Mouse (Mus musculus) midbrain, embryonic 11.5 days (tissue): ENCODE data around the gene Eed. TPM values are rescaled to one million over a fixed set of nuclear protein-coding genes. Genes with fewer than 3 reads are reported as not detected.

ENCODE experiments used
- ATAC-seq: fragments of 200-750 bp; cut with Nextera tagmentation; 2 replicates; pipeline ENCODE4 v1.8.0; 2017; ENCODE audit warnings: moderate TSS enrichment, moderate library complexity; ENCODE audit not compliant: low FRiP score
- DNase-seq: peaks from one replicate; pipeline ENCODE4 v3.0.0; 2015; ENCODE audit warnings: low spot score; ENCODE audit errors: missing footprints
- H3K27ac ChIP-seq: fragments of 300-500 bp; sonication (generic); 2 replicates; pipeline ENCODE4 v1.5.1; 2014; ENCODE audit warnings: low read depth, low read length
- H3K27me3 ChIP-seq: fragments of 300-500 bp; sonication (generic); 2 replicates; pipeline ENCODE4 v1.6.1; 2014; ENCODE audit warnings: mild to moderate bottlenecking, low read length, moderate library complexity, mixed read lengths; ENCODE audit not compliant: control insufficient read depth, insufficient read depth
- H3K36me3 ChIP-seq: fragments of 300-500 bp; sonication (generic); 2 replicates; pipeline ENCODE4 v1.6.1; 2014; ENCODE audit warnings: mild to moderate bottlenecking, low read length, moderate library complexity, mixed read lengths; ENCODE audit not compliant: control insufficient read depth, insufficient read depth
- H3K4me1 ChIP-seq: fragments of 300-500 bp; sonication (generic); 2 replicates; pipeline ENCODE4 v1.6.1; 2014; ENCODE audit warnings: low read length; ENCODE audit not compliant: control insufficient read depth, insufficient read depth
- H3K4me2 ChIP-seq: fragments of 300-500 bp; sonication (generic); 2 replicates; pipeline ENCODE4 v1.6.1; 2014; ENCODE audit warnings: mild to moderate bottlenecking, moderate library complexity
- H3K4me3 ChIP-seq: fragments of 300-500 bp; sonication (generic); 2 replicates; pipeline ENCODE4 v1.5.1; 2014; ENCODE audit warnings: low read depth, low read length
- H3K9ac ChIP-seq: fragments of 300-500 bp; sonication (generic); 2 replicates; pipeline ENCODE4 v1.6.1; 2014; ENCODE audit warnings: low read length
- H3K9me3 ChIP-seq: fragments of 300-500 bp; sonication (generic); 2 replicates; pipeline ENCODE4 v1.6.1; 2016; ENCODE audit warnings: low read length; ENCODE audit not compliant: control insufficient read depth
- WGBS: fragments of 180-500 bp; shearing (Covaris S2); extraction: QIAGEN DNeasy Blood & Tissue Kit; methylation state at CpG from one replicate; pipeline ENCODE4 v1.1.7; 2014; 5-methylcytosine and 5-hydroxymethylcytosine counted together
- polyA plus RNA-seq: library from polyadenylated mRNA; unstranded; fragments of >200 nt; fragmentation: Nextera tagmentation; extraction: Ambion mirVana; gene quantifications from 2 replicates; pipeline ENCODE4 v1.2.1, GENCODE M21; 2014

Gene Eed
- polyA plus RNA-seq: 82.8 and 85.7 TPM in 2 replicates

DNA sequence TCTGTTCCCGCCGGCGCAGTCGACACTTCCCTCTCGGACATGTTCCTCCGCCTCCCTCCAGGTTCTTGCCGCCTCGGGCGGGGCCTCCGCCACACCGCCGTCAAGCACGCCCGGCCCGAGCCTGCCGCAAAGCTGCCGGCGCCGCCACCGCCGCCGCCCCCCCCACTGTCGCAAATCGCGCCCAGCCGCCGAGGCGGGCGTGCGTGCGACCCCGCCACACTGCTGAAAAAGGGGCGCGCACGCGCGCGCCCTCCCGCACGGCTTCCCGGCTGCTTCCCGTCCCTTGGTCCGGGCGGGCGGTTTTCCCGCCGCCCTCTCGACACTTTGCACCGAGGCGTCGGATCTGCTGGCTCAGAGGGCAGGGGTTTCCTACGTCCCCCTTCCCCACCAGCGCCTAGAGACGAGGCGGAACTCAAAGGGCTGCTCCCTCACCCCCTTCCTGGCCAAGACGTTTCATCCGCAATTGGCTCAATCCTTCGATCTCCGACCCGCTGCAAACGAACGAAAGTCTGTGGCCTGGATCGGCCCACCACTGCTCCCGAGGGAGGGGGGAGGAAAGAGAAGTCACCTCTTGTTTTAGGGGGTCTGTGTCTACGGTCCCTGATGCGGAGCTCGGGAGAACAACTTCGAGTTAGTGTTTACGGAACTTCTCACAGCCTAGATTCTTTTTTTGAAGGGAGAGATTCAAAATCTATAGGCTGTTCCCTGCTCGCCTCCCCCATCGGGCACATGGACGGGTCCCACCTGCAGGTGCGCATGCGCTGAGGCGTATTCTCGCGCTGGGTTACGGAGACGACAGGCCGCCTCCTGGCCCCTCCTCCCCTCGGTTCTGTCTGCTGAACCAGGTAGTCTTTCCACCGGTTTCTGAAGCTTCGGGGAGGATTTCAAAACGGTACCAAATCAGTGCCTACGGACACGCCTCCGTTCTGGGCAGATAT lies at the start of gene Eed:
Gene Eed, minus strand, starts transcription at position 499 of the 938 bp plus-strand sequence.
- under 1% methylated on average over 83 of the region's 87 CpGs for WGBS
- H3K36me3 ChIP-seq: peaks cover 4% of the 10 kb centered on the region; the same call in 1 of the 2 replicates

DNA sequence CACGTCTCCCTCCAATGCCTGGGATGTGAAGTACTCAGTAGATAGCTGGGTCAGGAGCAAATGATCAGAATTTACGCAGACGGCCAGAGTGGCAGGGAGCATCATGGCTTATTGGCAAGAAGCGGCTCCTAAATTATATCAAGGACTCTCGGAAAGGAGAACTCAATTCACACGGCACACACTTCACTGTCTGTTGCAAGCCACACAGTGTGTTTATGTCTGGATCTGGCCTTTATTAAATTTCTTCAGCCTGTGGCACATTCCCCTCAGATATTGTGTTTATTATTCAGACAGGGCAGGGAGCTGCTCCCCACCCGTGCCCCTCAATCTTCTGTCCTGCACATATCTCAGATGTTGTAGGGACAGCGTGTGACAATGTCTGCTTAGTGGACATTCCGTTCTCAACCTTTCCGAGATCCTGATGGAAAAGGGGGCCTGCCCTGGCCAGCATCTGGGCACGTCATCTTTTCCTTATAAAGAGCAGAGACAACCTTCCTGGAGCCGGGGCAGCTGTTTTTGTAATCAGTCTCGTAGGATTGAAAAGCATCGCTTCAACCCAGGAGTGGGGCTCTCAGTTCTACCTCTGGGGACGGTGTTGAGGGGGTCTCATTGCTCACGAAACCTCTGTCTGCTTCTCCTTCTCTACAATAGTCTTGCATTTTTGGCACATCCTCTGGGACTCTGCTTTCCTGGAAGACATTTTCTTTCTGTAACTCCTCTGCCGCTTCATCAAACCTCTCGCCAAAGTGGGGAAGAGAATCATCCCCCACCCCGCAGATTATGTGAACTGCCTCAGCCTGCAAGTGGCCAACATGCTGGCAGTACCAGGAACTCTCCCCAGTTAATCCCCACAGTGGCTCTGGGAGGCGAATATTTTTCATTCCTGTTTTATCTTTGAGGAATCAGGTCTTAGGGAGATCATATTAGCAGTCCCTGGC lies 49.0 kb upstream of the Eed start:
- no peak for DNase-seq
- 54% methylated on average over 20 of the region's 20 CpGs for WGBS
- Histone ChIP-seq H3K27me3 (no peaks in the 10 kb centered on the region), H3K4me2 (0 out of 2 replicates have a peak overlapping the region, but pooled peaks have one; percentile 19), H3K4me1 (peaks cover 11% of the 10 kb centered on the region), H3K9ac (0 out of 2 replicates have a peak overlapping the region, but pooled peaks have one; percentile 9), H3K27ac (no peak overlapping the region), H3K4me3 (no peak overlapping the region), H3K9me3 (no peaks in the 10 kb centered on the region), H3K36me3 (no peaks in the 10 kb centered on the region)
- ATAC-seq: peak; percentile 57; the same call in 1 of the 2 replicates

More for the DNA sequence above, at the start of gene Eed:
- Histone ChIP-seq H3K4me2 (peak within 1 kb of the TSS; percentile 62), H3K9ac (peak within 1 kb of the TSS; percentile 92), H3K27ac (peak within 1 kb of the TSS; percentile 99), H3K9me3 (no peaks in the 10 kb centered on the region), H3K27me3 (no peaks in the 10 kb centered on the region), H3K4me3 (peak within 1 kb of the TSS; percentile 81), H3K4me1 (peaks cover 11% of the 10 kb centered on the region)
- DNase-seq (peak; percentile 99), ATAC-seq (peak; percentile 91)

DNA sequence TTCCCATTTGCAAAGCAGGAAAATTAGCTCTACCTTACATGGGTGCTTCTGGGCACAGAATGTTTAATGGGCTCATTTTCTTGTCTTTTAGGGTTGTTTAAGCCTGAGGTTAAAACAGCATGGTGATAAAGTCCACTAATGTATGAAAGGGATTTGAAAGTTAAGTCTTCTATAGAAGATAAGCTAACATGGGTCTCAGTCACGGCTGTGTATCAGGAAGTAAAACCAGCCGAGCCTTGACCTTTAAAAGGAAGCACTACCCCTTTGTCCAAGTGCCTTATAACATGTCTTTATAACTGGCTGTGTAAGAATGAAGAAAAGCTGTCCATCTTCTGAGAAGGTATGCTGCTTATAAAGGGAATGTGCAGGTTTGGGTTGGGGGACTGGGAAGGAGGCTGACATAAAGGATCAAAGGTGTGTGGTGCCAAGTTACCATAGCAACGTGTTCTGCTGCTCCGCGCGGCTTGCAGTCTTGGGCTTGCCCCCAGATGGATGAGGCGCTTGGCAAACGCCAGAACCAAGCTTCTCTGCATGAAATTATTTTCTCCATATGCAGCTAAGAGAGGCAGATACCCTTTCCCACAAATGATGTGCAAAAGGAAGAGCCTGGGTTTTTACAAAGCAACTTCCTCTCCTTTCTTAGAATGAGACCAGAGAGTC lies 48.2 kb upstream of the Eed start:
- WGBS: 7% methylated on average over 8 of the region's 8 CpGs
- Histone ChIP-seq H3K9ac (no peak overlapping the region), H3K4me2 (peak overlapping the region; percentile 19; the same call in 1 of the 2 replicates), H3K27ac (no peak overlapping the region), H3K4me1 (peaks cover 11% of the 10 kb centered on the region), H3K36me3 (no peaks in the 10 kb centered on the region), H3K9me3 (no peaks in the 10 kb centered on the region), H3K4me3 (no peak overlapping the region), H3K27me3 (no peaks in the 10 kb centered on the region)
- ATAC-seq: peak; percentile 72; the same call in 1 of the 2 replicates
- DNase-seq: no peak

- no peak for DNase-seq
- no peak overlapping the region for H3K4me2 ChIP-seq
- no peak for ATAC-seq
- H3K27me3 ChIP-seq: no peaks in the 10 kb centered on the region
- WGBS: 50% methylated on average over 6 of the region's 6 CpGs
- H3K4me1 ChIP-seq: peaks cover 11% of the 10 kb centered on the region
- H3K4me3 ChIP-seq: no peak overlapping the region
- H3K36me3 ChIP-seq: no peaks in the 10 kb centered on the region
- no peaks in the 10 kb centered on the region for H3K9me3 ChIP-seq
- no peak overlapping the region for H3K9ac ChIP-seq
- H3K27ac ChIP-seq: no peak overlapping the region
Measured at GRCm38 (mm10) chr7:90024975-90025374, 44.2 kb upstream of the Eed start.

DNA sequence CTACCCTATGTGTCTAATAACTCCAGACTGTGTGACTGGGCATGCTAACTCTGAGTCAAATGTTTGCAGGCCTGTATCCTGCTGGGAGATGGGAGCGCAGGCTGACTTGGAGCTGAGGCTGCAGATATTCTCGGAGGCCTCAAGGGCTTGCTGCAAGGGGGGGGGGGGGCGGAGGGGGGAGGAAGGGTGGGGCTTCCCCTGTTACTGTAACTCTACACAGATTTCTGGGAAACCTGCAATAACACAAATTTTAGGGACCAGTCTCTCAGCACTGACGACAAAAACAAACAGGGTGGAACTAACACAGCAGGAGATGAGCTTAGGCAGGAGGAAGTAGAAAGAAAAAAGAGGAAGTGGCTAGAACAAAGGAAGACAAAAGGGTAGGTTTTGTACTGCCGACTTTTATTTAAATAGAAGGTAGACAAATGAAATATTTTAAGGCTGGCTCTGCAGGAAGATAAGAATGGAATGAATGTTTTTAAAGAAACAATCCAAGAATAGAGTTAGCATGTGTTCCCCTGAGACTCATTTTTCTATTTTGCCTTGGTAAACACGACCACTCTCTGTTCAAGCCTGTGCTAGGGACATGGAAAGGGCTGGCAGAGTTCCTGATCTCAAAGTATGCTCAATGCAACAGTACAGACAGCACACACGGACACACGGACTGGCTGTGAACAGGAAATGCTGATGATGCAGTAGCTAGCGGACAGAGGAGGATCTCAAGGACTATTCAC lies 42.4 kb upstream of the Eed start:
- DNase-seq: no peak
- Histone ChIP-seq H3K36me3 (no peaks in the 10 kb centered on the region), H3K4me1 (no peaks in the 10 kb centered on the region), H3K4me2 (no peak overlapping the region), H3K9ac (no peak overlapping the region), H3K9me3 (no peaks in the 10 kb centered on the region), H3K27ac (no peak overlapping the region), H3K27me3 (no peaks in the 10 kb centered on the region), H3K4me3 (no peak overlapping the region)
- no peak for ATAC-seq
- WGBS: 54% methylated on average over 8 of the region's 9 CpGs

DNA sequence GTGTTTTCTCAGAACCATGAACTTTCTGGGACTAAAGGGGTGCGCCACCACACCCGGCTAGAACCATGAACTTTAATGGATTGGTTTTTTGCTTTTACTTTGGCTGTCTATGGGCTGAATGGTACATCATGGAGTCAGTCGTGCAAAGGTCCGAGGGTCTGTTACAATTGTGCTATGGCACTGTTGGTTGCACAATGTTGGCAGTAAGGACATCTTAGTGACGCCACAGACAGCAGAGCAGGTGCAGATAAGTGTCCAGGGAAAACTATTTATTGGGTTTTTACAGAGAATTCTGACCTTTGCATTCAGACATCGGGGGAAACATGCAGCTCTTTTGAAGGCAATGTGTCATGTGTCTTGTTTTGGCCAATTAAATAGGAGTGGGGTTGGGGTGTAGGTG lies 39.5 kb upstream of the Eed start:
- Histone ChIP-seq H3K9me3 (no peaks in the 10 kb centered on the region), H3K4me3 (no peak overlapping the region), H3K27ac (no peak overlapping the region), H3K27me3 (no peaks in the 10 kb centered on the region), H3K36me3 (no peaks in the 10 kb centered on the region), H3K4me1 (peaks cover 3% of the 10 kb centered on the region), H3K9ac (no peak overlapping the region), H3K4me2 (no peak overlapping the region)
- no peak for DNase-seq
- 89% methylated on average over 6 of the region's 6 CpGs for WGBS
- no peak for ATAC-seq

- Histone ChIP-seq H3K9me3 (no peaks in the 10 kb centered on the region), H3K27me3 (no peaks in the 10 kb centered on the region), H3K4me2 (no peak overlapping the region), H3K4me3 (no peak overlapping the region), H3K9ac (no peak overlapping the region), H3K27ac (no peak overlapping the region), H3K36me3 (no peaks in the 10 kb centered on the region), H3K4me1 (peaks cover 3% of the 10 kb centered on the region)
- DNase-seq (no peak), ATAC-seq (no peak)
- 89% methylated on average over 10 of the region's 10 CpGs for WGBS
Measured at GRCm38 (mm10) chr7:90019570-90019969, 38.8 kb upstream of the Eed start.

DNA sequence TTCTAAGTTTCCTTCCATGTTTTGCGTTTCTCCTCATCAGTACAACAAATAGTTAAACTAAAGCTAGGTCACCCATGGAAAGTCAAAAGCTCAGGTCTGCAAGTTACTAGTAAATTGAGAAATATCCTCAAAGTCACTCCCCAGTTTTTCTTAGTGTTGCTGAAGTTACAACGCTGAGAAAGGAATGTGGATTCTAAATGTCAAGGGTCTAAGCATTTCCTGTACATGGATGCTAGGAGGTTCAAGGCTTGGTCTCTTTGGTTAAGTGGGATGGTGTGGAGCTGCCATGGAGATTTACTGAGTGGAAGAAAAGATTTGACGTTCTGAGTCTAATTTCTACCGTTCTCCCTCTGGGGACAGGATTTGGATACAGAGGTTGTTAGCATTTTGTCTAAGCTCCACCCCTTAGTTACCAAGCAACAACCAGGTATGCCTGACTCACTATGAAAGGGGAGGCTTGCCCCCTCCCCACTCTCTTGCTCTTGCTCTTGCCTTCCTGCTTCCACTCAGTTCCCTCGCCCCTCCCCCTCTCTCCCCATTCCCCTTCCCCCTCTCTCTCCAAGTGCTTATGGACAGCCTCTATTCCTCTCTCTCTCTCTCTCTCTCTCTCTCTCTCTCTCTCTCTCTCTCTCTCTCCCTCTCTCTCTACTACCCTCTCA lies 36.3 kb upstream of the Eed start:
- Histone ChIP-seq H3K27ac (no peak overlapping the region), H3K36me3 (no peaks in the 10 kb centered on the region), H3K9ac (no peak overlapping the region), H3K4me1 (peaks cover 3% of the 10 kb centered on the region), H3K4me3 (no peak overlapping the region), H3K9me3 (no peaks in the 10 kb centered on the region), H3K4me2 (no peak overlapping the region), H3K27me3 (no peaks in the 10 kb centered on the region)
- ATAC-seq (peak; percentile 68), DNase-seq (no peak)
- WGBS: 25% methylated on average over 5 of the region's 5 CpGs
